Mouse (Mus musculus) fibroblast of lung, adult 2 months (primary cell): ENCODE measurements around the gene Gabrr3.

Experiments used
- DNase-seq: peaks from one replicate; pipeline ENCODE4 v3.0.0-alpha.2; 2011; ENCODE audit warnings: low read depth

The Gabrr3 gene

DNA sequence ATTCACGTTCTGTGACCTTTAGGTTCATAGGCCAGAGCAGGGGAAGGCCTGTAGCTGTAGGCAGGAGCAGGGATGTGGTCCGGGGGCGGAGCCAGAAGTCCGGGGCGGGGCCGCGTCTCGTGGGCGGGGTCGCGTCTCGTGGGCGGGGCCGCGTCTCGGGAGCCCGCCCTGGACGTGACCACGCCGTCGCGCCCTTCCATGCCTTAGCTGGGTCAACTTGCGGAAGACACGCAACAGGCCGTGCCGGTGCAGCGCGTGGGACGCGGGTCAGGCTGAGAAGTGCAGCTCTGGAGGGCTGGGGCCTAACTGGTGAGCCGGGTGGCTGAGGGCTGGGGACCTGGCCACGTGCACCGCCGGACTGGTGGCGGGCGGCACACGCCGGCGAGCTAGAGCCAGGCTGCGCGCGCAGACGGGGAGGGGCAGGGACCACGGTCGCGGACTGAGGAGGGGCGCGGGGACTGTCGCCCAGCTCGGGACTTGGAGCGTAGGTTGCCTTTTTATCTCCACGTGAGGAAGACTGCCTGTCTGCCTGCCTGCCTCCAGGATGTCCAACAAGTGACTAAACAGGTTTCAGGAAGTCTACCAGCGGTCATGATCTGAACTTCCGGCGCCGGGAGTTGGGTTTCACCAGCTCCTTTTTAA lies 64.6 kb downstream of the Gabrr3 start, which contains the start of gene Riox2:
Riox2 (plus strand) TSS at position 139 of the 642 bp plus-strand sequence.
- DNase-seq, result peak; percentile 43

DNA sequence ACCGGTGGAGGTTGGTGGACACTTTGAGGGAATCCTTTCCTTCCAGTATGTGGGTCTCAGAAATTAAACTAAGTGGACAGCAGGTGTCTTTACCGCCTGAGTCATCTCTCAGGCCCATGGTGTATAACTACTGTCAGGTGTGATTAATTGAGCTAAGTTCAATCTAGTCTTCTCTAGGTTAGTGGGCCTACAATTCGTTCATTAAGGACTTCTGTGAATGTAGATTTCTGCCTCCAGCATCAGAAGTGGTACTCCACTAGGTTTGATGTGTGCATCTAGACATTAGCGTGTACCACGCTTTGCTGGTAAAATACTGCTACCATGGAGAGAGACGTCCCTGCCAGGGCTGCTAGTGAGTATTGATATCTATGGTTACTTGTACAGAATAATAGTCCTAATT lies 65.4 kb downstream of the Gabrr3 start:
- DNase-seq, result no peak

DNA sequence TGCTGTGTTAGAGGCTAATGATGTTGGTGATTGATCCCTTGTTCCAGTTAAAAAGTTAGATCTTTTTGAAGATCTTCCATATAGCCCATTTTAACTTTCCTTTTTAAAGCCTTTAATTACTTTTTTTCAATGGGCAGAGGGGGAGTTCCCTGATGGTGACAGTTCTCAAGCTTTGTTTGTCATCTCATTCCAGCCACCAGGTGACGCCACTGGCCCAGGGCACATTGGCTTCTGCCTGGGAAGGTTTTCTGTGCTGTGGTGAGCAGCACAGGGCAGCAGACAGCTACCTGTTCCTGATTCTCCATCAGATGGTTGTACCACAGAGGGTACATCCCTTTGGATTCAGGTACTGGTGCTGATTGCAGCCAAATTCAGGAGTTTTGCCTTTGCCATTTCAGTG lies 67.7 kb downstream of the Gabrr3 start:
- no peak for DNase-seq

DNA sequence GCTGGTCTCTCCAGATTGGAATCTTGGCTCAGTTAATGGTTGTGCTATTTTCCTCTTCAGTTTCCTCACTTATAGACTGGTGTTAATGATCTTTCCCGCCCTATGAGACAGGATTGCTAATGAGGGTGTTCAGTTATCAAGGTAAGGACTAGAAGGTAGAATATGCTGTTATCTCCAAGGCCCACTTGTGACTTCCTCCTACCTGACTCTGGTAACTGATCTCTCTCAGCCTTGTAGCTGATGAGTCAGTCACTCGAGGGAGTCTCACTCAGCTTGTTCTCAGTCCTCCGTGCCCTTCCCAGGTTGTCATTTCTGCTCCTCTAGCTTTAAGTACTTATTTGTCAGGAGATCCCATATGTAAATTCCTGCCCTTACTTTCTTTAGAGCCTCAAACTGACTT lies 70.8 kb downstream of the Gabrr3 start:
- DNase-seq, result no peak

DNA sequence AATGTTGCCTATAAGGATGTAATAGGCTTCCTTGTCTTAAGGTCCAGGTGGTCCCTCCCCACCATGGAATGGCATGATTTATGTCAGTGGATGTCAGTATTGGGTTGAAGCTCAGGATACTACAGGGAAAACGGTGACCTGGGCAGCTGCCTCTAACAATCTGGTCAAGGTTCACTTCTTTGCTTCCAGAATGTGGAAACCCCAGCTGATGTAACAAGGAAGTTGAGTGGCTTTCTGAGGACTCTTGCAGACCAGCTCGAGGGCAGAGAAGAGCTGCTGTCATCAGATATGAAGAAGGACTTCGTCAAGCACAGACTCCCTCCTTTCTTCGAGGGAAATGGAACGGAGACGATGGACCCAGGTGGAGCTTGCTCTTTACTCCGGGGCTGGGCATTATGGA lies 80.1 kb downstream of the Gabrr3 start:
- no peak for DNase-seq

DNA sequence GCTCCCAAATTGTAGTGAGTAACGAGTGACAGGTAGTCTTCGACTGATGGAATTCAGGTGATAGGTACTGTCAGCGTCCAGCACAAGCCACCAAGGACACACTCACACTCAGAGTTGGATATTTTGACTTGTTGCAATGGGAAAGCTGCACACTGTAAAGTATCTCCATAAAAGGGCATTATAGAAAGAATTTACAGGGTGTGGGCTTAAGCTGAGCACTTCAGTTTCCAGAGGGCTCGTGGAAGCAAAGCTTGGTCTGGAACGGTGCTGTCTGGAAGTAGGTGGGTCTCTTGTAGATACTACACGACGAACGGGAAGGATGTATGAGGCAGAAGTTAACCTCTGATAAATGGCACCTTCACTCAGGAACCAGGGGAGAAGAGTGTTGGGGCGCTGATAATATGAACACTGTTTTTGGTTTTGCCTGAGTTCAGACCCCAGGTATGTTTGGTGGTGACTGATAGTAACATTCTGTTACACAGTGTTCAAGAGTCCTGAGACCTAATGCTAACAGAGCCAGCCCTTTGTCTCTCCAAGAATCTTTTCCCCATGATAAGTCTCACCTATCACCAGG lies 80.9 kb downstream of the Gabrr3 start:
- no peak for DNase-seq

DNA sequence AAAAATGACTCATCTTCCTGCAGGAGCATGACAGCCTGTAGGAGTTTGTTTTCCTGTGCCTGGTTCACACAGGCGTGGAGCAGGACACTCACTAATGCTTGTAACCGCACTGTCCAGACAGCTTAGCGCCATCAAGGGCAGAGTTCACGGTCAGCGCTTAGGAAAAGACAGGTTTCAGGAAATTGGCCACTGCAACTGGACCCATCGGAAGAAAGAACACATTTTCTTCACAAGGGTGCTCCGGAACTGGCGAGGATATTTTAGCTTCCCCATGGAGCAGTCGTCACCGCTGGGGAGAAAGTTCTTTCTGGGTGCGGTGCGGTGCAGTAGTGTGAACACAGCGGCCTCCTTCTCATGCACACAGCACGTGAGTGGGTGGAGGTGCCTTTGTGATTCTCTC lies 86.1 kb downstream of the Gabrr3 start:
- DNase-seq, result no peak

DNA sequence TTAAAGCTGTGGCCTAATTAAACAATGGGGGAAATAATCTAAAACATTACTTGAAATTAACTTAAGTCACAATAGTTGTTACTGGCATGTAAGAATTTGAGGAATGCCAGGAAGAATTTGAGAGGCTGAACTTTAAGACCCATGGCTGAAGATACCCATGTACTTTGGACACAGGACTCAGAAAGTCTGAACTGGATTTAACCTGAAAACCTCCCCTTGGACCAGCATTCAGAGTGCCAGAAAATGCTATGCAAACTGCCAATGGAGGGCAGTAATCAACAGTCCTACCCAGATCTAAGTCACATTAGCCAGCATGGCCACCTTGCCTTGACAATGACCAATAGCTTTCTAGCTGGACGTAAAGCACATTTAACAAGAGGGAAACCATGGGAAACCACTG lies 90.8 kb downstream of the Gabrr3 start:
- no peak for DNase-seq

DNA sequence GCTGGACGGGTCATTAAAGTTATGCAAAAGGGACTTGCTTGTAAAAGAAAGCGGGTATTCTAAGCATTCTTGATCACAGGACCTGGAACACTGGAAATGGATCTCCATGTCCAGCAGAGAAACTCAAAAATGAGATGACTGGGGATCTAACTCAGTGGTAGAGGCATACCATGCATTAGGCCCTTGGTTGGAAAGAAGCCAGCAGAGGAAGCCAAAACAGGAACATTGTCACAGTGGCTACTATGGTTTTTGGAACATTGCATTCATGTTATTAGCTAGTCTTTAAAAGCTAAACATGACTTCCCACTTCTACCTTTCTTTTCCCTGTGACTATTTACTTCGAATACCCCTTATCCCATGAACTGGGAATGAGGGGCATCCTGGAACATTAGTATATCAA lies 92.0 kb downstream of the Gabrr3 start:
- no peak for DNase-seq

DNA sequence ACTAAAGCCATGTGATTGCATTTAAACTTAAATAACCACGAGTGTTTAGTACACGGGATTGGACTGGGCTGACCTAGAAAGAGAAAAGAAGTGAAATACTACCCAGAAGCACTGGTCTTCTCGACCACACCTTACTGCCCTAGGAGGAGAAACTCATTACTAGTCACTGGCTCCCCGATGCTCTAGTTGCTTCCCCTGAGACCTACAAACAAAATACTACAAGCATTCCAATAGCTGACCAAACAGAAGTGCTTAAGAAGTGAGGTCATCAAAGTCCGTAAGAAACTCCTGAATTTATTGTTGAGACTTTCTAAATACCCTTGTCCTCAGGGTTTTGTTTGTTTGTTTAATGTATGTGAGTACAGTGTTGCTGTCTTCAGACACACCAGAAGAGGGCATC lies 102.7 kb downstream of the Gabrr3 start:
- no peak for DNase-seq
